Mouse (Mus musculus) kidney, embryonic 15.5 days (tissue): ENCODE measurements at regions not wholly inside any gene's neighbourhood (a gene's known extent, or its start where the extent isn't known, plus 50 kb on each side); places are given as distances from the start of the nearest gene placed in this dataset.

Experiments
- ATAC-seq: fragments of 200-750 bp; cut with Nextera tagmentation; replicated peaks from 2 replicates; pipeline ENCODE4 v1.8.0; 2017; ENCODE audit warnings: moderate TSS enrichment; ENCODE audit not compliant: low FRiP score
- H3K27ac ChIP-seq: fragments of 300-500 bp; sonication (generic); 2 replicates; pipeline ENCODE4 v1.5.1; 2015; ENCODE audit warnings: mild to moderate bottlenecking, inconsistent platforms
- H3K27me3 ChIP-seq: fragments of 300-500 bp; sonication (generic); 2 replicates; pipeline ENCODE4 v1.6.1; 2015; ENCODE audit warnings: inconsistent platforms
- H3K36me3 ChIP-seq: fragments of 300-500 bp; sonication (generic); 2 replicates; pipeline ENCODE4 v1.6.1; 2015; ENCODE audit warnings: inconsistent platforms
- H3K4me1 ChIP-seq: fragments of 300-500 bp; sonication (generic); 2 replicates; pipeline ENCODE4 v1.6.1; 2015; ENCODE audit warnings: inconsistent platforms
- H3K4me2 ChIP-seq: fragments of 300-500 bp; sonication (generic); 2 replicates; pipeline ENCODE4 v1.6.1; 2015; ENCODE audit warnings: moderate library complexity, mild to moderate bottlenecking, inconsistent platforms
- H3K4me3 ChIP-seq: fragments of 300-500 bp; sonication (generic); replicated peaks from 2 replicates; pipeline ENCODE4 v1.5.1; 2015; ENCODE audit warnings: mild to moderate bottlenecking, inconsistent platforms
- H3K9ac ChIP-seq: fragments of 300-500 bp; sonication (generic); 2 replicates; pipeline ENCODE4 v1.6.1; 2015; ENCODE audit warnings: mild to moderate bottlenecking, inconsistent platforms
- H3K9me3 ChIP-seq: fragments of 300-500 bp; sonication (generic); replicated peaks from 2 replicates; pipeline ENCODE4 v1.6.1; 2016; ENCODE audit warnings: inconsistent platforms
- WGBS: fragments of 180-500 bp; shearing (Covaris S2); methylation state at CpG from one replicate; pipeline ENCODE4 v1.1.7; 2015; ENCODE audit warnings: mixed read lengths; 5-methylcytosine and 5-hydroxymethylcytosine counted together

GRCm38 (mm10) chr7:116596914-116597313, 92.7 kb downstream of the Nucb2 start:
- no peak for ATAC-seq
- H3K4me3 ChIP-seq, result no peak overlapping the region
- no peak overlapping the region for H3K9ac ChIP-seq
- H3K27ac ChIP-seq, result no peak overlapping the region
- no peaks in the 10 kb centered on the region; the same call in 1 of the 2 replicates for H3K9me3 ChIP-seq
- no peaks in the 10 kb centered on the region for H3K4me1 ChIP-seq
- no peaks in the 10 kb centered on the region for H3K27me3 ChIP-seq
- no peaks in the 10 kb centered on the region for H3K36me3 ChIP-seq
- no peak overlapping the region for H3K4me2 ChIP-seq

- H3K4me2 ChIP-seq, result no peak overlapping the region
- no peaks in the 10 kb centered on the region for H3K36me3 ChIP-seq
- no peak overlapping the region for H3K4me3 ChIP-seq
- no peaks in the 10 kb centered on the region; the same call in 1 of the 2 replicates for H3K9me3 ChIP-seq
- WGBS, result 85% methylated on average over 3 of the region's 3 CpGs
- no peaks in the 10 kb centered on the region for H3K4me1 ChIP-seq
- H3K9ac ChIP-seq, result no peak overlapping the region
- no peak overlapping the region for H3K27ac ChIP-seq
- ATAC-seq, result no peak
- no peaks in the 10 kb centered on the region for H3K27me3 ChIP-seq
These were observed 96.2 kb downstream of the Nucb2 start for GRCm38 (mm10) chr7:116600340-116600739.

DNA sequence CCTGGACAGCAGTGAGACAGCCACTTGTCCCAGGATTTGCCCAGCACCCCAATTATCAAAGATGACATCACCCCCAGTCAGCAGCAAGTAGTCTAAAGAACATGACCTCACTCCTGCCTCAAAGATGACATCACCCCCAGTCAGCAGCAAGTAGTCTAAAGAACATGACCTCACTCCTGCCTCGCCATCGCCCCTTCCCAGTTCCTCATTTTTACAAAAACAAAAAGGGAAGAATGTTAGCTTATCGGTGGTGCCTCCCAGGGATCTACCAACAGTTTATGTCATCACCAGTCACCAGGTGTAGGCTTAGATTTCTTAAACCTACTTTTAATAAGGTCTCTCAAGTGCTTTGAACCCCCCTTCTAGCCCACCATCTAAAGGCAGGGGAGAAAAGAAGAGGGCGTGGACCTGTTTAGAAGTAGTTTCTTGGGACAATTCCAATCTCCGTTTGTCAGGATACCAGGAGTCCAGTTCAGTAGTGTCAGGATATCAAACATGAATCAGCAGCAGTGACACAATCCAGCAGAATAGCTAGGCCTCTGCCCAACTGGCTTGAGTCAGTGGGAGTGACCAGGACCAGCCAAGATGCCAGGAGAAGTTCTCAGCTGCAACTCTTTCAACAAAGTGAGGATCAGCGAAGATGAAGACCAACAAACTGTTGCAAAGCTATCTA, 99.1 kb downstream of the Nucb2 start:
- Histone ChIP-seq H3K27me3 (no peaks in the 10 kb centered on the region), H3K4me2 (no peak overlapping the region), H3K9me3 (no peaks in the 10 kb centered on the region; the same call in 1 of the 2 replicates), H3K36me3 (no peaks in the 10 kb centered on the region), H3K4me3 (no peak overlapping the region), H3K9ac (no peak overlapping the region), H3K27ac (no peak overlapping the region), H3K4me1 (peaks cover 9% of the 10 kb centered on the region)
- ATAC-seq, result no peak
- WGBS, result 76% methylated on average over 6 of the region's 6 CpGs

DNA sequence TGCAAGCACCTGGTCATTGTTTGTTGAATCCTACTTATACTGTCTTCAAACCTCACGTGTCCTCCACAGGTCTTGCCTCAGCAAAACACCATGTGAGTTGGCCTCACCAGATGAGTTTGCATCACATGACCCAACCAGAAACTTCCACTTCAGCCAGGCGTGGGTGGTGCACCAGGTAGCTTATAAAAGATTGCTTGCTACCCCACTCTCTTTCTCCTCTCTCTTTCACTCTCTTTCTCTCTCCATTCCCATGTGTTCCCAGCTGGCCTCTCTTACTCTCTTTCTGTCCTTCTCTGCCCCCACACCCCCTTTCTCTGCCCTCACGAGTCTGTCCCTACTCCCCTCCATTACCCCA, 99.6 kb downstream of the Nucb2 start:
- H3K9me3 ChIP-seq, result no peaks in the 10 kb centered on the region
- ATAC-seq, result no peak
- no peak overlapping the region for H3K4me3 ChIP-seq
- no peak overlapping the region for H3K9ac ChIP-seq
- 82% methylated on average over 3 of the region's 3 CpGs for WGBS
- no peak overlapping the region for H3K27ac ChIP-seq
- no peaks in the 10 kb centered on the region for H3K36me3 ChIP-seq
- H3K27me3 ChIP-seq, result no peaks in the 10 kb centered on the region
- peaks cover 9% of the 10 kb centered on the region for H3K4me1 ChIP-seq
- H3K4me2 ChIP-seq, result no peak overlapping the region

- H3K4me3 ChIP-seq, result no peak overlapping the region
- no peak for ATAC-seq
- H3K36me3 ChIP-seq, result no peaks in the 10 kb centered on the region
- WGBS, result 81% methylated on average over 6 of the region's 6 CpGs
- peaks cover 9% of the 10 kb centered on the region for H3K4me1 ChIP-seq
- no peak overlapping the region for H3K4me2 ChIP-seq
- H3K27ac ChIP-seq, result no peak overlapping the region
- no peaks in the 10 kb centered on the region for H3K27me3 ChIP-seq
- no peak overlapping the region for H3K9ac ChIP-seq
- no peaks in the 10 kb centered on the region for H3K9me3 ChIP-seq
These were observed 102.1 kb downstream of the Nucb2 start for GRCm38 (mm10) chr7:116606255-116606654.

DNA sequence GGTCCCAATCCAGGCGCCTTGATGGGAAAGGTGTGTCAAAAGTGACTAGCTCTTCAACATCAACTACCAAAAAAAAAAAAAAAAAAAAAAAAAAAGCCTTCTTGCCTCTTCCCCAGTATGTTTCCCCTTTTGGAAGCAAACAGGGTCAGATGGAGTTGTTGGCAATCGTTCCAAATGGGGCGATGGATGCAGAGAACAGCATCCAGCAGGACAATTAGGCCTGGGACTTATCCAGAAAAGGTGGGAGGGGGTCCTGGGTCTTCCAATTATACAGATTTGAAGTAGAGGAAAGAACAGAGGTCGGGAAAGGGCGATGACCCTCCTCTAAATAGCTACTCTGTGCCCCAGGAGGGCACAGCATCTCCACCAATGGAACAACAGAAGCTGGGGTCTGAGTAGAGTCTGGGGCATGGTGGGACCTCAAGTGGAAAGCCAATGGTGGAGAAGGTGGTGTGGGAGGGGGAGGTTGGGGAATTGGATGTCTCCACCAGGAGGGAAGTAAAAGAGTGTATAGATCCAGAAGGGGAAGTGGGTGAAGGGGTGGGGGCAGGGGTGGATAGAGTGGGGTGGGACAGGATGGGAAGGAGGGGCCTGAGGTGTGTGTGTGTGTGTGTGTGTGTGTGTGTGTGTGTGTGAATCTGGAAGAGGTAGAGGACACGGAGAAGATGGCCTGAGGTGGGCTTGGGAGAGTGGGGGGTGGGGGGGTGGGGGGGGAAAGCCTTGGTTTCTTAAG, 102.7 kb downstream of the Nucb2 start:
- Histone ChIP-seq H3K4me3 (no peak overlapping the region), H3K4me2 (no peak overlapping the region), H3K27me3 (no peaks in the 10 kb centered on the region), H3K9ac (no peak overlapping the region), H3K4me1 (peaks cover 9% of the 10 kb centered on the region), H3K9me3 (no peaks in the 10 kb centered on the region), H3K27ac (no peak overlapping the region), H3K36me3 (no peaks in the 10 kb centered on the region)
- 73% methylated on average over 6 of the region's 6 CpGs for WGBS
- no peak for ATAC-seq

DNA sequence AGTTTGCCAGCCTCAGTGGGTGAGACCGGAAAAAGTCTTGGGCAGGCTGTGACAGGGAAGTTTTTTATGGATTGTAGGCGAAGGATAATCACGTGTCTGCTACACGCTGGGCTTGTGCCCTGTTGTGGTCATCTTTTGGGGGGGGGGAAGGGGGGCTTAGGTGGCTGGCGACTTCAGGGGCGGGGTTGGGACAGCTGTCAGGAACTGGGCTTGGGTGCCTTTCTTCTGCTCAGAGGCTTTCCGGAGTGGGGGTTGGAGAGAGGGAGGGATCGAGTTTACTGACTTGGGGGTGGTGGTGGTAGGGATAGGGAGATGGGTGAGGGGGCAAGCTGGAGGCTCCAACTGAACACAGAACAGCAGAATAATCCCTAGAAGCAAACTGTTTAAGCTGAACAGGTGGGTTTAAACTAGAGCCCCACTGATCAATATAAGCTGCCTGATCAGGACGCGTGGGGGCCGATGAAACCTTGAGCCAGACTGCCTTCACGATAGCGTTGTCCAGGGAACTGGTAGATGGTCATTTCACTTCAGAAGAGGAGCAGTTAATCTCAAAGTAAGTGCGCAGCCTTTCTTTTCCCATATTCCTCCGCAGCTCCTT, 103.6 kb downstream of the Nucb2 start:
- H3K27ac ChIP-seq, result no peak overlapping the region
- no peaks in the 10 kb centered on the region for H3K36me3 ChIP-seq
- WGBS, result 4% methylated on average over 15 of the region's 15 CpGs
- H3K4me1 ChIP-seq, result peaks cover 9% of the 10 kb centered on the region
- H3K9ac ChIP-seq, result no peak overlapping the region
- no peaks in the 10 kb centered on the region for H3K27me3 ChIP-seq
- H3K9me3 ChIP-seq, result no peaks in the 10 kb centered on the region
- peak; percentile 48; the same call in 1 of the 2 replicates for ATAC-seq
- H3K4me2 ChIP-seq, result peak overlapping the region; percentile 63
- peak overlapping the region; percentile 34 for H3K4me3 ChIP-seq

- Histone ChIP-seq H3K36me3 (no peaks in the 10 kb centered on the region), H3K9ac (no peak overlapping the region), H3K27ac (no peak overlapping the region), H3K4me2 (peak overlapping the region; percentile 63), H3K27me3 (no peaks in the 10 kb centered on the region), H3K4me3 (peak overlapping the region; percentile 34), H3K9me3 (no peaks in the 10 kb centered on the region), H3K4me1 (peaks cover 9% of the 10 kb centered on the region)
- 26% methylated on average over 14 of the region's 15 CpGs for whole genome bisulfite sequencing
- peak; percentile 63; the same call in 1 of the 2 replicates for ATAC-seq
These were observed 104.3 kb downstream of the Nucb2 start for GRCm38 (mm10) chr7:116608350-116609085.

- no peak for ATAC-seq
- no peaks in the 10 kb centered on the region for H3K9me3 ChIP-seq
- no peaks in the 10 kb centered on the region for H3K36me3 ChIP-seq
- no peak overlapping the region for H3K4me2 ChIP-seq
- 72% methylated on average over 6 of the region's 6 CpGs for WGBS
- peaks cover 9% of the 10 kb centered on the region for H3K4me1 ChIP-seq
- no peaks in the 10 kb centered on the region for H3K27me3 ChIP-seq
- no peak overlapping the region for H3K4me3 ChIP-seq
- H3K27ac ChIP-seq, result no peak overlapping the region
- H3K9ac ChIP-seq, result no peak overlapping the region
These were observed 105.2 kb downstream of the Nucb2 start for GRCm38 (mm10) chr7:116609406-116609805.

- Histone ChIP-seq H3K4me3 (no peak overlapping the region), H3K4me2 (no peak overlapping the region), H3K27ac (no peak overlapping the region), H3K27me3 (no peaks in the 10 kb centered on the region), H3K36me3 (no peaks in the 10 kb centered on the region), H3K4me1 (peaks cover 9% of the 10 kb centered on the region), H3K9ac (no peak overlapping the region), H3K9me3 (no peaks in the 10 kb centered on the region)
- WGBS, result 76% methylated on average over 12 of the region's 12 CpGs
- no peak for ATAC-seq
These were observed 105.7 kb downstream of the Nucb2 start for GRCm38 (mm10) chr7:116609906-116610305.

DNA sequence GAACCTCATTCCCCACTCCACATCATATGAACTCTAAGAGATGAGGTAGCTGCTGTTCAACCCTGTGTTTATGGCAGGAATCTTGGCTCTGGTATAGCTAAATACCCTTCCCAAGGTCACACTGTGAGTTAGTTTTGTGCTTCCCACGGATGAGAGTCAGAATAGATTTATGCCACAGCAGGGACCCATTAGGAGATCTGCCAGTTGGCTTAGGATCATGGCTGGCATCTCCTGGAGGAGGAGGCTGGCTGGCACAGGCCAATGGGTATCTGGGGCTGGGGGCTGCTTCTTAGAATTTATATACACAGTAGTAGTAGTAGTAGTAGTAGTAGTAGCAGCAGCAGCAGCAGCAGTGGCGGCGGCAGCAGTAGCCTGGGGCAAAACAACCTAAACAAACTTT, 111.8 kb downstream of the Nucb2 start:
- Histone ChIP-seq H3K4me2 (no peak overlapping the region), H3K27me3 (no peaks in the 10 kb centered on the region), H3K27ac (no peak overlapping the region), H3K9ac (no peak overlapping the region), H3K36me3 (no peaks in the 10 kb centered on the region), H3K9me3 (no peaks in the 10 kb centered on the region), H3K4me1 (no peaks in the 10 kb centered on the region), H3K4me3 (no peak overlapping the region)
- WGBS, result 70% methylated on average over 3 of the region's 3 CpGs
- no peak for ATAC-seq

DNA sequence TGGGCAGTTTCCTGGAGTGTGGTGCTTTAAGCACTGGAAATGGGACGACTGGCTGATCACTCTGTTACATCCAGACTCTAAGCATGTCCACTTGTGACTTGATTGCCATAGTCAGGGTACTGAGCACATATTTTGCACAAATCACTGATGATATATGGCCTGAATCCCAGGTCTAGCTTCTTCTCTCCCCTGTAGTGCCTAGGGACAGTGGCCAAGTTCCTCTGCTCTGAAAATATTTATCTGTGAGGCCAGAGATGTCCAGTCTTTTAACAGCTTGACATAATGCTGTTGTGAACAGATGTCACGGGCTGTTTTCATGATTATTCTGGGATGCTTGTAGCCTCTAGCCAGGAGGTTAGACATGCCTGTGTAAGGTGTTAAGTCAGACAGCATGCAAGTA, 115.5 kb downstream of the Nucb2 start:
- Histone ChIP-seq H3K4me1 (no peaks in the 10 kb centered on the region), H3K9ac (no peak overlapping the region), H3K36me3 (no peaks in the 10 kb centered on the region), H3K4me3 (no peak overlapping the region), H3K27me3 (no peaks in the 10 kb centered on the region), H3K27ac (no peak overlapping the region), H3K4me2 (no peak overlapping the region), H3K9me3 (no peaks in the 10 kb centered on the region)
- ATAC-seq, result no peak
- 71% methylated on average over 2 of the region's 2 CpGs for WGBS
